Mouse (Mus musculus): ENCODE measurements at regions not wholly inside any gene's neighbourhood (a gene's known extent, or its start where the extent isn't known, plus 50 kb on each side); places are given as distances from the start of the nearest gene placed in this dataset.

DNA sequence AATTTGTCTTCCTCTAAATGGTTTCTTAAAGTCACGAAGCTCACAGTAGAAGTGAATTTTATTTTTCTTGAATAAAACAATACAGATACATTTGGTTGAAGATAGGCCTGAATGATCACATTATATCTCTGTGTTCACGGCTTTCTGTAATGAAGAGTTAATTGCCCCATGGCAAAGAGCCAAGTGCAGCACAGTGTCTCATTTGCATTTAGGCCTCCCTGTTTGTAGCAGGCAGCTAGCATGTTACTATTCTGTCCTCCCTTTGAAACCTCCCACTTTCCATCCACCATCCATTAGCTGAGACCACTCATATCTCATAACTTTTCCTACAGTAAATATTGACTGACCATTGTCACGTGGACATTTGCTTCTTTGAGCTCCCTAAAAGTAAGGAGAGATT is 55.1 kb upstream of the Pcsk2 start:
- Histone ChIP-seq H3K9me3 (ENCODE audit: low read length) (no peaks in the 10 kb centered on the region), H3K36me3 (ENCODE audit: insufficient read depth, low read length) (no peaks in the 10 kb centered on the region), H3K27ac (ENCODE audit: low read depth, low read length) (no peak overlapping the region), H3K4me3 (ENCODE audit: low read depth, low read length) (no peak overlapping the region), H3K27me3 (ENCODE audit: insufficient read depth, low read length) (no peaks in the 10 kb centered on the region), H3K9ac (replicated peaks; ENCODE audit: low read length, poor library complexity, severe bottlenecking) (no peak overlapping the region), H3K4me1 (ENCODE audit: insufficient read depth, low read length) (no peaks in the 10 kb centered on the region), H3K4me2 (ENCODE audit: low read depth, low read length, poor library complexity, severe bottlenecking) (no peak overlapping the region)
- DNase-seq (ENCODE audit: low spot score) (peak; percentile 29), ATAC-seq (ENCODE audit: low FRiP score) (no peak)
- no peak for TF ChIP-seq CTCF (IDR thresholded peaks at IDR 0.05)
- WGBS = 54% methylated on average over 3 of the region's 3 CpGs

Data from midbrain, postnatal 0 days (tissue).